Mouse (Mus musculus) midbrain, embryonic 14.5 days (tissue): ENCODE results near the gene Timm8a1. TPM values are rescaled to one million over a fixed set of nuclear protein-coding genes. Genes with fewer than 3 reads are reported as not detected.

Experiments used
- polyA plus RNA-seq: library from polyadenylated mRNA; unstranded; fragments of >200 nt; fragmentation: Nextera tagmentation; extraction: Ambion mirVana; gene quantifications from 2 replicates; pipeline ENCODE4 v1.2.1, GENCODE M21; 2014

Gene Timm8a1
- polyA plus RNA-seq, 1 experiment from 2014 or later, result 41.4 TPM

Other genes starting within 250 kb of the Timm8a1 start
- 91.3 and 91.7 TPM in 2 replicates for gene Tmem35a, start 246.6 kb downstream of the Timm8a1 start, polyA plus RNA-seq
- gene Cenpi, start 233.8 kb downstream of the Timm8a1 start, polyA plus RNA-seq, result 5.7 and 8.6 TPM in 2 replicates
- gene Drp2, start 137.3 kb downstream of the Timm8a1 start, polyA plus RNA-seq, result 23.2 and 25.2 TPM in 2 replicates
- gene Taf7l, start 65.4 kb downstream of the Timm8a1 start, polyA plus RNA-seq, result 0.34 TPM in 1 of 2 replicates, not detected in the other
- 0.26 TPM in 1 of 2 replicates, not detected in the other for gene Btk, start 41.7 kb upstream of the Timm8a1 start, polyA plus RNA-seq
- gene Rpl36a, start 43.8 kb upstream of the Timm8a1 start, polyA plus RNA-seq, result 207 and 220 TPM in 2 replicates
- 1.6 and 1.9 TPM in 2 replicates for gene Gla, start 59.3 kb upstream of the Timm8a1 start, polyA plus RNA-seq
- 92.3 and 106 TPM in 2 replicates for gene Hnrnph2, start 59.3 kb upstream of the Timm8a1 start, polyA plus RNA-seq
- 7.1 TPM in 2 replicates for gene Armcx4, start 144.7 kb upstream of the Timm8a1 start, polyA plus RNA-seq
- 70.1 and 70.2 TPM in 2 replicates for gene Armcx1, start 176.1 kb upstream of the Timm8a1 start, polyA plus RNA-seq
- gene Armcx6, start 209.6 kb upstream of the Timm8a1 start, polyA plus RNA-seq, result 38.1 and 41.8 TPM in 2 replicates
- gene Armcx3, start 214.7 kb upstream of the Timm8a1 start, polyA plus RNA-seq, result 57.3 and 69.9 TPM in 2 replicates